Comparison of ENCODE assay signal across 9 mouse cellular contexts in the genomic region with DNA sequence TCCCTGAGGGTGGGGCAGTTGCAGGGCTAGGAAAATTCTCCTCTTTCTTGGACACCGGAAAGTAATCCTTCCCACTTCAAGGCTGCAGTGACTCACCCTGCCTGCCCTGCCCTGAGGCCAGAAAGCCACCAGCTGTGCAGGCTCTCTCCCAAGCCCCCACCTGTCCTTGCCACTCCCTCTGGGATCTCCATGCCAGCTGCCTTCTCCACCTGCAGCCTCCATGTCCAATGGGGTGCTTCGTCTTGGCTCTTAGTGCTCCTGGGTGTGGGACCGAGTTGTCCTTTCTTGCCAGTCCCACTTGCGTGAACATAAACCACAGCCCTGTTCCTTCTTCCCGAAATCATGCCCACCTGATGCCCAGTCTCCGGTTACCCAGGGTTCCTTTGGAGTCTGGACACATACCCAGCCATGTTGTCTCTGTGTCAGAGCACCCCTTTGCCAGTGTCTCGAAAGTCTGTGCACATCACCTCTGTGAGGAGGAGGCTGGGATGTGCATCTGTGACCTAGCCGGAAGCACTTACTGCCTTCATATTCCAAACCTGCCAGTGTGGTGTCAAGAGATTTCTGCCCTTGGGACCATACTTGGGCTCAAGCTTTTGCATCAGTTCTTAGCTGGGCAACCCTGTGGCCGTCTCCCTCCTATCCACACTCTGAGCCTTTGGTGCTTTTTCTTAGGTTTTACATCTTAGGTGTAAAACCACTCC. TPM values are rescaled to one million over a fixed set of nuclear protein-coding genes. Genes with fewer than 3 reads are reported as not detected.
DNase-seq lines count a peak whose midpoint lies in the region; ATAC-seq lines count a peak whose summit lies in the region.
"Had no signal": no experiment of that assay in that cellular context is flagged by ENCODE, and none has a peak within 500 bp of the region (broad histone marks: within the 10 kb centered on the region; RNA-seq: fewer than 3 reads in every experiment).

No protein-coding gene starts in this region.

- no peaks in the 10 kb centered on the region for H3K36me3 ChIP-seq in heart, embryonic 13.5 days
- no peaks in the 10 kb centered on the region for H3K36me3 ChIP-seq in heart, embryonic 11.5 days (ENCODE audit: control insufficient read depth, insufficient read depth, low read length)
- peaks cover 17% of the 10 kb centered on the region for H3K36me3 ChIP-seq in forebrain, embryonic 14.5 days (ENCODE audit: control insufficient read depth, insufficient read depth, low read length)
- H3K36me3 ChIP-seq in midbrain, embryonic 13.5 days = peaks cover 16% of the 10 kb centered on the region

- peaks cover 29% of the 10 kb centered on the region for H3K4me1 ChIP-seq in heart, embryonic 13.5 days
- peaks cover 14% of the 10 kb centered on the region for H3K4me1 ChIP-seq in heart, embryonic 11.5 days (ENCODE audit: control insufficient read depth, insufficient read depth, low read length)
- H3K4me1 ChIP-seq in forebrain, embryonic 14.5 days (ENCODE audit: control insufficient read depth, insufficient read depth, low read length) = peaks cover 44% of the 10 kb centered on the region
- peaks cover 68% of the 10 kb centered on the region for H3K4me1 ChIP-seq in midbrain, embryonic 13.5 days (replicated peaks)

- H3K4me2 ChIP-seq in heart, embryonic 13.5 days = peak overlapping the region; percentile 87
- H3K4me2 ChIP-seq in heart, embryonic 11.5 days = no peak overlapping the region
- H3K4me2 ChIP-seq in forebrain, embryonic 14.5 days (ENCODE audit: low read length) = peak overlapping the region; percentile 78
- peak overlapping the region; percentile 96 for H3K4me2 ChIP-seq in midbrain, embryonic 13.5 days (replicated peaks)

- H3K9me3 ChIP-seq in heart, embryonic 13.5 days = no peaks in the 10 kb centered on the region
- no peaks in the 10 kb centered on the region for H3K9me3 ChIP-seq in heart, embryonic 11.5 days (replicated peaks; ENCODE audit: control insufficient read depth, low read length)
- no peaks in the 10 kb centered on the region for H3K9me3 ChIP-seq in forebrain, embryonic 14.5 days (replicated peaks; ENCODE audit: control insufficient read depth, low read length)
- no peaks in the 10 kb centered on the region for H3K9me3 ChIP-seq in midbrain, embryonic 13.5 days

- peak overlapping the region; percentile 53 for H3K4me3 ChIP-seq in heart, embryonic 13.5 days
- H3K4me3 ChIP-seq in heart, embryonic 11.5 days (ENCODE audit: low read depth, low read length) = no peak overlapping the region
- H3K4me3 ChIP-seq in forebrain, embryonic 14.5 days (ENCODE audit: low read depth, low read length) = peak overlapping the region; percentile 83
- peak overlapping the region; percentile 89 for H3K4me3 ChIP-seq in midbrain, embryonic 13.5 days (replicated peaks)

- peak; percentile 76 for DNase-seq in cerebellum, adult 11-12 months
- DNase-seq in forebrain, embryonic 14.5 days (ENCODE audit: low spot score) = no peak
- DNase-seq in ovary, postnatal 36 days (ENCODE audit: low spot score) = no peak
- no peak for DNase-seq in spleen, postnatal 36 days (ENCODE audit: low spot score in 2 of 2)
- DNase-seq in frontal cortex, postnatal 10 days (ENCODE audit: low spot score in 2 of 2) = no peak
- DNase-seq: kidney, adult 11 months had no signal

- H3K9ac ChIP-seq in heart, embryonic 13.5 days = no peak overlapping the region
- no peak overlapping the region for H3K9ac ChIP-seq in heart, embryonic 11.5 days (ENCODE audit: low read depth, low read length)
- peak overlapping the region; percentile 88 for H3K9ac ChIP-seq in forebrain, embryonic 14.5 days (ENCODE audit: low read length)
- H3K9ac ChIP-seq in midbrain, embryonic 13.5 days (replicated peaks) = peak overlapping the region; percentile 95

- peaks cover 64% of the 10 kb centered on the region for H3K27me3 ChIP-seq in heart, embryonic 13.5 days (replicated peaks)
- H3K27me3 ChIP-seq in heart, embryonic 11.5 days (ENCODE audit: control insufficient read depth, insufficient read depth, low read length) = peaks cover 44% of the 10 kb centered on the region
- H3K27me3 ChIP-seq in forebrain, embryonic 14.5 days (replicated peaks; ENCODE audit: control insufficient read depth, insufficient read depth, low read length) = 0 out of 2 replicates have a peak, but pooled peaks cover under 1% of the 10 kb centered on the region
- H3K27me3 ChIP-seq in midbrain, embryonic 13.5 days = peaks cover 22% of the 10 kb centered on the region

- no peak overlapping the region for H3K27ac ChIP-seq in heart, embryonic 13.5 days (replicated peaks)
- H3K27ac ChIP-seq in heart, embryonic 11.5 days (ENCODE audit: low read depth, low read length) = no peak overlapping the region
- H3K27ac ChIP-seq in forebrain, embryonic 14.5 days (ENCODE audit: low read depth, low read length) = peak overlapping the region; percentile 96
- H3K27ac ChIP-seq in midbrain, embryonic 13.5 days = peak overlapping the region; percentile 97

- 75% methylated on average over 9 of the region's 9 CpGs for WGBS in heart, embryonic 13.5 days
- WGBS in heart, embryonic 11.5 days (ENCODE audit: insufficient replicate concordance) = 79% methylated on average over 9 of the region's 9 CpGs
- 80% methylated on average over 9 of the region's 9 CpGs for WGBS in forebrain, embryonic 14.5 days
- 70% methylated on average over 9 of the region's 9 CpGs for WGBS in midbrain, embryonic 13.5 days

- ATAC-seq in heart, embryonic 13.5 days (ENCODE audit: extremely low read depth, insufficient number of reproducible peaks, low FRiP score, low TSS enrichment) = no peak
- ATAC-seq in heart, embryonic 11.5 days (replicated peaks; ENCODE audit: insufficient number of reproducible peaks, low FRiP score, low TSS enrichment) = no peak
- ATAC-seq in forebrain, embryonic 14.5 days = no peak
- ATAC-seq in midbrain, embryonic 13.5 days = 0 out of 2 replicates have a peak, but pooled peaks have one; percentile 1

RNA-seq across cellular contexts. Expression of gene Rundc3a, which starts 1.4 kb away (rescaled TPM):
- 1.1 and 1.7 TPM in 2 replicates for polyA plus RNA-seq in heart, embryonic 13.5 days (2015; fragmentation: Nextera tagmentation; extraction: Ambion mirVana)
- 1.3 TPM in 2 replicates for polyA plus RNA-seq in heart, embryonic 11.5 days (2014; fragmentation: Nextera tagmentation; extraction: Ambion mirVana)
- polyA plus RNA-seq in forebrain, embryonic 14.5 days (2014; fragmentation: Nextera tagmentation; extraction: Ambion mirVana) = 115 and 125 TPM in 2 replicates
- polyA plus RNA-seq in midbrain, embryonic 13.5 days (2015; fragmentation: Nextera tagmentation; extraction: Ambion mirVana) = 131 and 153 TPM in 2 replicates

RNA-seq across cellular contexts. Expression of gene Slc25a39, which starts 13.2 kb away (rescaled TPM):
- 287 and 294 TPM in 2 replicates for polyA plus RNA-seq in heart, embryonic 13.5 days (2015; fragmentation: Nextera tagmentation; extraction: Ambion mirVana)
- 274 and 281 TPM in 2 replicates for polyA plus RNA-seq in heart, embryonic 11.5 days (2014; fragmentation: Nextera tagmentation; extraction: Ambion mirVana)
- polyA plus RNA-seq in forebrain, embryonic 14.5 days (2014; fragmentation: Nextera tagmentation; extraction: Ambion mirVana) = 145 and 149 TPM in 2 replicates
- 141 and 154 TPM in 2 replicates for polyA plus RNA-seq in midbrain, embryonic 13.5 days (2015; fragmentation: Nextera tagmentation; extraction: Ambion mirVana)

RNA-seq across cellular contexts. Expression of gene Slc4a1, which starts 28.6 kb away (rescaled TPM):
- polyA plus RNA-seq in heart, embryonic 13.5 days (2015; fragmentation: Nextera tagmentation; extraction: Ambion mirVana) = 47.2 and 59.5 TPM in 2 replicates
- polyA plus RNA-seq in heart, embryonic 11.5 days (2014; fragmentation: Nextera tagmentation; extraction: Ambion mirVana) = 102 and 112 TPM in 2 replicates
- polyA plus RNA-seq in forebrain, embryonic 14.5 days (2014; fragmentation: Nextera tagmentation; extraction: Ambion mirVana) = 1.8 and 2.1 TPM in 2 replicates
- 4.3 and 4.8 TPM in 2 replicates for polyA plus RNA-seq in midbrain, embryonic 13.5 days (2015; fragmentation: Nextera tagmentation; extraction: Ambion mirVana)

RNA-seq across cellular contexts. Expression of gene Grn, which starts 35.5 kb away (rescaled TPM):
- polyA plus RNA-seq in heart, embryonic 13.5 days (2015; fragmentation: Nextera tagmentation; extraction: Ambion mirVana) = 220 and 224 TPM in 2 replicates
- 110 and 113 TPM in 2 replicates for polyA plus RNA-seq in heart, embryonic 11.5 days (2014; fragmentation: Nextera tagmentation; extraction: Ambion mirVana)
- polyA plus RNA-seq in forebrain, embryonic 14.5 days (2014; fragmentation: Nextera tagmentation; extraction: Ambion mirVana) = 28.6 and 38.8 TPM in 2 replicates
- 57.4 and 61.8 TPM in 2 replicates for polyA plus RNA-seq in midbrain, embryonic 13.5 days (2015; fragmentation: Nextera tagmentation; extraction: Ambion mirVana)

RNA-seq across cellular contexts. Expression of gene Fam171a2, which starts 52.9 kb away (rescaled TPM):
- 2.8 and 2.9 TPM in 2 replicates for polyA plus RNA-seq in heart, embryonic 13.5 days (2015; fragmentation: Nextera tagmentation; extraction: Ambion mirVana)
- 3.1 and 5.1 TPM in 2 replicates for polyA plus RNA-seq in heart, embryonic 11.5 days (2014; fragmentation: Nextera tagmentation; extraction: Ambion mirVana)
- 26.0 and 27.8 TPM in 2 replicates for polyA plus RNA-seq in forebrain, embryonic 14.5 days (2014; fragmentation: Nextera tagmentation; extraction: Ambion mirVana)
- 10.9 and 18.4 TPM in 2 replicates for polyA plus RNA-seq in midbrain, embryonic 13.5 days (2015; fragmentation: Nextera tagmentation; extraction: Ambion mirVana)

Comparison
In these comparisons a context has a peak if more than half of its experiments do, and no peak if none do; other contexts are left out.
1. H3K27ac ChIP-seq: peak in forebrain, embryonic 14.5 days (single experiment) and midbrain, embryonic 13.5 days (single experiment); none in heart, embryonic 13.5 days (single experiment) and heart, embryonic 11.5 days (single experiment).
2. H3K9ac ChIP-seq: peak in forebrain, embryonic 14.5 days (single experiment) and midbrain, embryonic 13.5 days (single experiment); none in heart, embryonic 13.5 days (single experiment) and heart, embryonic 11.5 days (single experiment).
3. RNA of gene Rundc3a, which starts 1.4 kb away (polyA plus RNA-seq): 131 to 153 TPM in midbrain, embryonic 13.5 days and 115 to 125 TPM in forebrain, embryonic 14.5 days; 1.1 to 1.7 TPM in heart, embryonic 13.5 days and 1.3 TPM in heart, embryonic 11.5 days; every median in the first group is over 10 times any median in the second.